Mouse (Mus musculus): ENCODE measurements around the gene Cd99l2.

GRCm38 (mm10) chrX:71489353-71489752, 3.3 kb downstream of the Cd99l2 start:
- no peak for TF ChIP-seq CTCF (conservative IDR thresholded peaks at IDR 0.05; ENCODE audit: low read length)
- TF ChIP-seq NANOG (IDR thresholded peaks at IDR 0.05; ENCODE audit: borderline replicate concordance, low read length), result no peak
- TF ChIP-seq POU5F1 (IDR thresholded peaks at IDR 0.05; ENCODE audit: borderline replicate concordance, low read length), result no peak
